Mouse (Mus musculus): ENCODE measurements around the gene Rpusd1.

DNA sequence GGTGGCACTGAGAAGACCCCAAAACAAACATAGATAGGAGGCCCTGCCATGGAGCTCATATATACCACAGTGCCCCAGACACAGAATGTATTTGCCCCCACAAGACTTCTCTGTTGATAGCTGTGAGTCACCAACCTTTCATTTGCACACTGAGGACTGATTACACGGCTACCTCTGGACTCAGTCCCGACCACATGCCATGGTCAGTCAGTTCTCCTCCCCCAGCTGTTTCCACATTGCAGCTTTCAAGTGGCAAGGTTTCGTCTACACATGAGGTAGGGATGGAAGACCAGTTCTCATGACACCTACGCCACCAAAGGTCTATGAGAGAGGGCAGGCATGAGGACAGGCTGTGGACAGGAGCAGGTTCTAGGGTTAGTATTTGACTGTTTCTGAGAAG, 16.3 kb upstream of the Rpusd1 start:
- TF ChIP-seq ZNF384 (IDR thresholded peaks at IDR 0.05; ENCODE audit: low read depth, low read length) (no peak), MAFK (IDR thresholded peaks at IDR 0.05; ENCODE audit: insufficient read depth, low read depth, low read length) (no peak), ZC3H11A (IDR thresholded peaks at IDR 0.05; ENCODE audit: borderline replicate concordance, low read depth, low read length) (no peak), HCFC1 (IDR thresholded peaks at IDR 0.05; ENCODE audit: borderline replicate concordance, insufficient read depth, low read length) (no peak), CHD2 (IDR thresholded peaks at IDR 0.05; ENCODE audit: low read depth, low read length) (no peak)

All from ES-E14 (cell line).